Mouse (Mus musculus) spleen, adult 10 weeks (tissue): ENCODE results near the gene Irx6. TPM values are rescaled to one million over a fixed set of nuclear protein-coding genes. Genes with fewer than 3 reads are reported as not detected.

Source experiments
- polyA plus RNA-seq: library from polyadenylated mRNA; stranded (reverse); fragments of 350-450 nt; fragmentation: Illumina TruSeq; extraction: RNeasy Lipid Tissue Mini Kit (QIAGEN cat#74804); gene quantifications from one replicate; pipeline ENCODE4 v1.2.3, GENCODE M21; 2015; ENCODE audit warnings: low replicate concordance; ENCODE audit not compliant: insufficient read depth

The Irx6 gene
- not detected for polyA plus RNA-seq

GRCm38 (mm10) chr8:92674244-92675128 is at the start of gene Irx6:
Gene Irx6 (plus strand): TSS chr8:92674288.

Other genes starting within 250 kb of the Irx6 start
- gene Mmp2, start 153.0 kb downstream of the Irx6 start, polyA plus RNA-seq, result 10.8 TPM
- gene Lpcat2, start 181.1 kb downstream of the Irx6 start, polyA plus RNA-seq, result 35.7 TPM
- 0.83 TPM for gene Capns2, start 227.1 kb downstream of the Irx6 start, polyA plus RNA-seq